Mouse (Mus musculus) G1E (cell line): ENCODE measurements around the gene Cpd.

Experiments
- CTCF ChIP-seq: IDR thresholded peaks from 2 replicates; pipeline ENCODE4 v1.5.1; 2012; ENCODE audit warnings: low read depth, low read length, inconsistent platforms, mixed read lengths
- GATA1 ChIP-seq: IDR thresholded peaks from 2 replicates; pipeline ENCODE4 v1.6.1; 2012; ENCODE audit warnings: borderline replicate concordance, low read length, inconsistent platforms, mixed read lengths

GRCm38 (mm10) chr11:76809450-76809849, 37.4 kb downstream of the Cpd start:
- no peak for TF ChIP-seq CTCF
- no peak for TF ChIP-seq GATA1
